Mouse (Mus musculus): Measurements from ENCODE around the gene Cdh4. TPM values are rescaled to one million over a fixed set of nuclear protein-coding genes. Genes with fewer than 3 reads are reported as not detected.

Cdh4 gene
- polyA plus RNA-seq, 1 experiment = 9.3 TPM

DNA sequence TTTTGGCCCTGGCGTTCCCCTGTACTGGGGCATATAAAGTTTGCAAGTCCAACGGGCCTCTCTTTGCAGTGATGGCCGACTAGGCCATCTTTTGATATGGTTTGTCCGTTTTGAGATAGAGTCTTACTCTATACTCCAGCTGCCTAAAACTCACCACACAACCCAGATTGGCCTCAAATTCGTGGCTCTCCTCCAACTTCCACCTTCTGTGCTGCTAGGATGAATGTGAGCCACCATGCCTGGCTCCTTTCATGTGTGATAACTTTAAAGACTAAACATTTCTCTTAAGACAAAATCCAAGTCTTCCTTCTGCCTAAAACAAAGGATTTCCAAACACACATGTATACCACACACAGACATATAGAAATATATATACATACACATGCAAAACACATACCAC is 246.7 kb downstream of the Cdh4 start:
- Histone ChIP-seq H3K27ac (ENCODE audit: insufficient read depth, low read length) (no peak overlapping the region), H3K4me1 (ENCODE audit: control insufficient read depth, insufficient read depth, low read length) (no peaks in the 10 kb centered on the region), H3K27me3 (ENCODE audit: control insufficient read depth, insufficient read depth, low read length) (no peaks in the 10 kb centered on the region), H3K4me3 (replicated peaks; ENCODE audit: insufficient read depth, low read depth, low read length) (no peak overlapping the region)
- TF ChIP-seq POLR2A (IDR thresholded peaks at IDR 0.05; ENCODE audit: borderline replicate concordance, insufficient read depth, low read length) (no peak), CTCF (IDR thresholded peaks at IDR 0.05; ENCODE audit: borderline replicate concordance, insufficient read depth, low read depth, low read length) (no peak)
- WGBS = 66% methylated on average over 5 of the region's 5 CpGs
- DNase-seq = no peak

- Histone ChIP-seq H3K4me1 (ENCODE audit: control insufficient read depth, insufficient read depth, low read length) (no peaks in the 10 kb centered on the region), H3K27ac (ENCODE audit: insufficient read depth, low read length) (no peak overlapping the region), H3K27me3 (ENCODE audit: control insufficient read depth, insufficient read depth, low read length) (no peaks in the 10 kb centered on the region), H3K4me3 (replicated peaks; ENCODE audit: insufficient read depth, low read depth, low read length) (no peak overlapping the region)
- 83% methylated on average over 3 of the region's 3 CpGs for WGBS
- DNase-seq = no peak
- no peak for TF ChIP-seq CTCF (IDR thresholded peaks at IDR 0.05; ENCODE audit: borderline replicate concordance, insufficient read depth, low read depth, low read length)
- no peak for TF ChIP-seq POLR2A (IDR thresholded peaks at IDR 0.05; ENCODE audit: borderline replicate concordance, insufficient read depth, low read length)
Observed at GRCm38 (mm10) chr2:179689761-179690160, 247.5 kb downstream of the Cdh4 start.

DNA sequence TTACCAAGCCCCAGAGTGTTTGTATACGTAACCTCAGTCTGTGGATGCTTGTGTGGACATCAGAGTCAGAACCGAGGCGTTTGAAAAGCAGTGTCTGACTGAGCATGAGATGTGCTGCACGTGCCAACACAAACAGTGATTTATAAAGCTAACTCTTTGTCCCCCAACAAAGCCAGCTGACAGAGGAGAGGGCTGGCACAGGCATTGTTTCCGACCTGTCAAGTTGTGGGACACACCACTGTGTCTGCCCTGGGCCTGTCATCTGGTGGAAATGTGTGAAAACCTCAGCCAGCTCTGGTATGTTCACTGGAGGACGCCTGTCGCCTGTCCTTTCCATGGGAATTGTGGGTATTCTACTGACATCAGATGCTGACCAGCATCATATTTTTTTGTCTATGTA is 248.3 kb downstream of the Cdh4 start:
- no peak for TF ChIP-seq POLR2A (IDR thresholded peaks at IDR 0.05; ENCODE audit: borderline replicate concordance, insufficient read depth, low read length)
- TF ChIP-seq CTCF (IDR thresholded peaks at IDR 0.05; ENCODE audit: borderline replicate concordance, insufficient read depth, low read depth, low read length) = no peak
- H3K27ac ChIP-seq (ENCODE audit: insufficient read depth, low read length) = no peak overlapping the region
- H3K27me3 ChIP-seq (ENCODE audit: control insufficient read depth, insufficient read depth, low read length) = no peaks in the 10 kb centered on the region
- no peak for DNase-seq
- 79% methylated on average over 7 of the region's 7 CpGs for WGBS
- H3K4me1 ChIP-seq (ENCODE audit: control insufficient read depth, insufficient read depth, low read length) = no peaks in the 10 kb centered on the region
- H3K4me3 ChIP-seq (replicated peaks; ENCODE audit: insufficient read depth, low read depth, low read length) = no peak overlapping the region

DNA sequence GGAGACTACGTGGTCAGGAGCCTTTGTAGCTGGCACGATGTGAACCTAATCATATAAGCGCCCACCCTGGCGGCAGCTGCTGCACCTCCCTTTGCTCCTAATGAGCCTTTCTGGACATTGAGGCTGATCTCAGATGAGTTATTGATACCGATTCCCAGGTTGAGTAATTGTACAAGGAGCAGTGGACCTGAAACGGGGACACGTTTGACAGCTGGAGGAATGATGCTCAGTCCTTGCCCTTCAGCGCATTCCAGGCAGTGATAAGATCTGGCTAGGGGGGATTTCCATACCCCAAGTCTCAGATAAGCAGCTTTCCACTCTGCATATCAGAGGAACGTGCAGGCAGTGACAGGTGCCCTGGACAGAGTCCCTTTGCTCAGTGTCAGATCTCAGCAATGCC is 252.7 kb downstream of the Cdh4 start:
- TF ChIP-seq POLR2A (IDR thresholded peaks at IDR 0.05; ENCODE audit: borderline replicate concordance, insufficient read depth, low read length) (no peak), CTCF (IDR thresholded peaks at IDR 0.05; ENCODE audit: borderline replicate concordance, insufficient read depth, low read depth, low read length) (no peak)
- WGBS = 59% methylated on average over 9 of the region's 9 CpGs
- H3K27ac ChIP-seq (ENCODE audit: insufficient read depth, low read length) = no peak overlapping the region
- peaks cover 10% of the 10 kb centered on the region for H3K4me1 ChIP-seq (ENCODE audit: control insufficient read depth, insufficient read depth, low read length)
- DNase-seq = no peak
- H3K4me3 ChIP-seq (replicated peaks; ENCODE audit: insufficient read depth, low read depth, low read length) = no peak overlapping the region
- no peaks in the 10 kb centered on the region; the same call in 1 of the 2 replicates for H3K27me3 ChIP-seq (ENCODE audit: control insufficient read depth, insufficient read depth, low read length)

- DNase-seq = no peak
- H3K27ac ChIP-seq (ENCODE audit: insufficient read depth, low read length) = no peak overlapping the region
- WGBS = 66% methylated on average over 8 of the region's 8 CpGs
- no peaks in the 10 kb centered on the region; the same call in 1 of the 2 replicates for H3K27me3 ChIP-seq (ENCODE audit: control insufficient read depth, insufficient read depth, low read length)
- no peak overlapping the region for H3K4me3 ChIP-seq (replicated peaks; ENCODE audit: insufficient read depth, low read depth, low read length)
- H3K4me1 ChIP-seq (ENCODE audit: control insufficient read depth, insufficient read depth, low read length) = peaks cover 10% of the 10 kb centered on the region
- TF ChIP-seq POLR2A (IDR thresholded peaks at IDR 0.05; ENCODE audit: borderline replicate concordance, insufficient read depth, low read length) (no peak), CTCF (IDR thresholded peaks at IDR 0.05; ENCODE audit: borderline replicate concordance, insufficient read depth, low read depth, low read length) (no peak)
Observed at GRCm38 (mm10) chr2:179697601-179698000, 255.4 kb downstream of the Cdh4 start.

GRCm38 (mm10) chr2:179698196-179698985 is 256.2 kb downstream of the Cdh4 start:
- H3K27ac ChIP-seq (ENCODE audit: insufficient read depth, low read length) = no peak overlapping the region
- DNase-seq = peak; percentile 60 to 63
- no peaks in the 10 kb centered on the region; the same call in 1 of the 2 replicates for H3K27me3 ChIP-seq (ENCODE audit: control insufficient read depth, insufficient read depth, low read length)
- TF ChIP-seq CTCF (IDR thresholded peaks at IDR 0.05; ENCODE audit: borderline replicate concordance, insufficient read depth, low read depth, low read length) = no peak
- no peak overlapping the region for H3K4me3 ChIP-seq (replicated peaks; ENCODE audit: insufficient read depth, low read depth, low read length)
- peaks cover 10% of the 10 kb centered on the region for H3K4me1 ChIP-seq (ENCODE audit: control insufficient read depth, insufficient read depth, low read length)
- 20% methylated on average over 12 of the region's 12 CpGs for WGBS

DNA sequence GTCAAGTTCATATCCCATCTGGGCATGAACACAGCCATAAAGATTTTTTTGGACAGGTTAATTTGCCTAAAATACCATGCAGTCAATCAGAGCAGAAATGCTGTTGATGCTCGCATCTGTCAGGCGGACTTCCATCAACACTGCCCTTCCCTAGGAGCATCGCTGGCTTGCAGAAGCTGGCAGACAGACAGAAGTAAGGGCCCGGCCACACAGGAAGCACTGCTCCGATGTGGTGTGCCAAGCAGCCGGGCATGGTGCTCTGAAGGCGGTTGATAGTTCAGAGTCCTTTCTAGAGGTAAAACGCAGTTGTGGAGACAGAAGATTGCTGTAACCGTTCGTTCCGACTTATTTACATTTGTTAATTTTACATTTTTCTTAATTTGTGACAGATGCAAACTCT is 262.8 kb downstream of the Cdh4 start:
- Histone ChIP-seq H3K4me1 (ENCODE audit: control insufficient read depth, insufficient read depth, low read length) (peaks cover 1% of the 10 kb centered on the region), H3K27me3 (ENCODE audit: control insufficient read depth, insufficient read depth, low read length) (no peaks in the 10 kb centered on the region; the same call in 1 of the 2 replicates), H3K4me3 (replicated peaks; ENCODE audit: insufficient read depth, low read depth, low read length) (no peak overlapping the region), H3K27ac (ENCODE audit: insufficient read depth, low read length) (no peak overlapping the region)
- no peak for DNase-seq
- TF ChIP-seq CTCF (IDR thresholded peaks at IDR 0.05; ENCODE audit: borderline replicate concordance, insufficient read depth, low read depth, low read length) (no peak), POLR2A (IDR thresholded peaks at IDR 0.05; ENCODE audit: borderline replicate concordance, insufficient read depth, low read length) (no peak)
- 56% methylated on average over 11 of the region's 11 CpGs for WGBS

- Histone ChIP-seq H3K4me1 (ENCODE audit: control insufficient read depth, insufficient read depth, low read length) (peaks cover 5% of the 10 kb centered on the region), H3K27me3 (ENCODE audit: control insufficient read depth, insufficient read depth, low read length) (no peaks in the 10 kb centered on the region), H3K27ac (ENCODE audit: insufficient read depth, low read length) (no peak overlapping the region), H3K4me3 (replicated peaks; ENCODE audit: insufficient read depth, low read depth, low read length) (no peak overlapping the region)
- 48% methylated on average over 7 of the region's 7 CpGs for WGBS
- no peak for TF ChIP-seq POLR2A (IDR thresholded peaks at IDR 0.05; ENCODE audit: borderline replicate concordance, insufficient read depth, low read length)
- TF ChIP-seq CTCF (IDR thresholded peaks at IDR 0.05; ENCODE audit: borderline replicate concordance, insufficient read depth, low read depth, low read length) = no peak
- DNase-seq = peak in 1 of 2 experiments; percentile 51
Observed at GRCm38 (mm10) chr2:179705461-179705860, 263.2 kb downstream of the Cdh4 start.

All from cerebellum, adult 2 months (tissue).